Mouse (Mus musculus) lung, embryonic 14.5 days (tissue): Measurements from ENCODE around the gene Rab44. TPM values are rescaled to one million over a fixed set of nuclear protein-coding genes. Genes with fewer than 3 reads are reported as not detected.

Source experiments
- ATAC-seq: fragments of 200-750 bp; cut with Nextera tagmentation; 2 replicates; pipeline ENCODE4 v1.8.0; 2017; ENCODE audit warnings: mild to moderate bottlenecking, moderate TSS enrichment, moderate library complexity; ENCODE audit not compliant: insufficient read depth
- DNase-seq: peaks from one replicate; pipeline ENCODE4 v3.0.0-alpha.2; 2015
- H3K27ac ChIP-seq: fragments of 300-500 bp; sonication (generic); 2 replicates; pipeline ENCODE4 v1.5.1; 2014; ENCODE audit warnings: low read depth, mild to moderate bottlenecking, moderate library complexity
- H3K27me3 ChIP-seq: fragments of 300-500 bp; sonication (generic); 2 replicates; pipeline ENCODE4 v1.6.1; 2014; ENCODE audit warnings: low read length, control low read depth; ENCODE audit not compliant: insufficient read depth
- H3K36me3 ChIP-seq: fragments of 300-500 bp; sonication (generic); 2 replicates; pipeline ENCODE4 v1.6.1; 2014; ENCODE audit warnings: control low read depth; ENCODE audit not compliant: insufficient read depth
- H3K4me1 ChIP-seq: fragments of 300-500 bp; sonication (generic); 2 replicates; pipeline ENCODE4 v1.6.1; 2014; ENCODE audit warnings: antibody characterized with exemption, control low read depth; ENCODE audit not compliant: insufficient read depth
- H3K4me2 ChIP-seq: fragments of 300-500 bp; sonication (generic); 2 replicates; pipeline ENCODE4 v1.6.1; 2014; ENCODE audit warnings: mild to moderate bottlenecking
- H3K4me3 ChIP-seq: fragments of 300-500 bp; sonication (generic); 2 replicates; pipeline ENCODE4 v1.5.1; 2014; ENCODE audit warnings: low read depth, low read length
- H3K9ac ChIP-seq: fragments of 300-500 bp; sonication (generic); 2 replicates; pipeline ENCODE4 v1.6.1; 2014
- H3K9me3 ChIP-seq: fragments of 300-500 bp; sonication (generic); 2 replicates; pipeline ENCODE4 v1.6.1; 2016; ENCODE audit warnings: low read depth, low read length, control low read depth
- CTCF ChIP-seq: IDR thresholded peaks from 2 replicates; pipeline ENCODE4 v1.5.1; 2016; ENCODE audit warnings: antibody characterized with exemption, low read depth
- WGBS: fragments of 180-500 bp; shearing (Covaris S2); extraction: QIAGEN DNeasy Blood & Tissue Kit; methylation state at CpG from one replicate; pipeline ENCODE4 v1.1.7; 2014; 5-methylcytosine and 5-hydroxymethylcytosine counted together
- polyA plus RNA-seq: library from polyadenylated mRNA; unstranded; fragments of >200 nt; fragmentation: Nextera tagmentation; extraction: Ambion mirVana; gene quantifications from 2 replicates; pipeline ENCODE4 v1.2.1, GENCODE M21; 2014

The Rab44 gene
- polyA plus RNA-seq, 1 experiment from 2014 or later: 1.1 TPM

DNA sequence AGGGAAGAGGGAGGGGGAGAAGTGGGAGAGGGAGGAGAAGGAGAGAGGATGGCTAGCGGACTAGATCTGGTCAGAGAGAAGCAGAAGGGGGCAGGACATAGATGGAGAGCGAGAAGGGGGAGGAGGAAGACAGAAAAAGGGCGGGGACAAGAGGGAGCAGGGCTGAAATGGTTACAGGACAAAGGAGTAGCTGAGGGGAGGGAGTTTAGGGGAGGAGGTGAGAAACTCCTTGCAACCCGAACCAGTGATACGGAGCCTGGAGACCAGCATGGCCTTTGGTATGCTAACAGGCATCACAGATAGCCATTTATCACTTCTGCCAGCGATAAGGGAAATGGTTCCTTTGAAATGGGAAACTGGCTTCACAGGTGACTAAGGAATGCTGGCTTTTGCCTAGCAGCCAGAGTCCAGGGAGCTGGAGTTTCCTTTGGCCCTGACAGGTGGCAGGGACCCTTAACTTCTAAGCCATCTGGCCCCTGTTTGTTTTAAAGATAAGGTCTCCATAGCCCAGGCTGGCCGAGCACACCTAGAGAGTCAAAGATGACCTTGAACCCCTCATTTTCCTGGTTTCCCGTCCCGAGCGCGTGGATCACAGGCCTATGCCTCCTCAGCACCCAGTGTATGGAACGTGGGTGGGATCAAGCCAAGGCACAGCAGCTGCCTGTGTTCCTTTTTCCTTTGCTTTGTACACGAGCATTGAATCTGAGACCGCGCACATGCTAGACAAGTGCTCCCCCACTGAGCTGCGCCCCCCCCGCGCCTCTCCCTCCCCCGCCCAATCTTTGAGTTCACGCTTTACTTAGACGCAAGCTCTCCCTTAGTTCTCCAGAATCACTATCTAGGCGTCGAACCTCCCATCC, 33.0 kb upstream of the Rab44 start:
- Histone ChIP-seq H3K9ac (no peak overlapping the region), H3K4me3 (no peak overlapping the region), H3K4me1 (peaks cover 9% of the 10 kb centered on the region), H3K27ac (no peak overlapping the region), H3K36me3 (no peaks in the 10 kb centered on the region), H3K9me3 (no peaks in the 10 kb centered on the region), H3K4me2 (peak overlapping the region; percentile 41; the same call in 1 of the 2 replicates), H3K27me3 (peaks cover 11% of the 10 kb centered on the region)
- no peak for TF ChIP-seq CTCF
- 4% methylated on average over 21 of the region's 23 CpGs for WGBS
- ATAC-seq: peak; percentile 54; the same call in 1 of the 2 replicates
- DNase-seq: no peak

- whole genome bisulfite sequencing: 6% methylated on average over 21 of the region's 21 CpGs
- Histone ChIP-seq H3K4me3 (no peak overlapping the region), H3K4me1 (peaks cover 9% of the 10 kb centered on the region), H3K9me3 (no peaks in the 10 kb centered on the region), H3K9ac (no peak overlapping the region), H3K27me3 (peaks cover 11% of the 10 kb centered on the region), H3K27ac (no peak overlapping the region), H3K4me2 (peak overlapping the region; percentile 41), H3K36me3 (no peaks in the 10 kb centered on the region)
- no peak for ATAC-seq
- TF ChIP-seq CTCF: no peak
- peak; percentile 46 for DNase-seq
Observed at GRCm38 (mm10) chr17:29081618-29082381, 32.1 kb upstream of the Rab44 start.

- Histone ChIP-seq H3K9me3 (no peaks in the 10 kb centered on the region), H3K9ac (no peak overlapping the region), H3K27ac (no peak overlapping the region), H3K27me3 (peaks cover 11% of the 10 kb centered on the region), H3K4me3 (no peak overlapping the region), H3K36me3 (no peaks in the 10 kb centered on the region), H3K4me1 (peaks cover 4% of the 10 kb centered on the region), H3K4me2 (no peak overlapping the region)
- no peak for DNase-seq
- 89% methylated on average over 8 of the region's 8 CpGs for WGBS
- no peak for TF ChIP-seq CTCF
- no peak for ATAC-seq
Observed at GRCm38 (mm10) chr17:29083586-29083985, 30.4 kb upstream of the Rab44 start.

DNA sequence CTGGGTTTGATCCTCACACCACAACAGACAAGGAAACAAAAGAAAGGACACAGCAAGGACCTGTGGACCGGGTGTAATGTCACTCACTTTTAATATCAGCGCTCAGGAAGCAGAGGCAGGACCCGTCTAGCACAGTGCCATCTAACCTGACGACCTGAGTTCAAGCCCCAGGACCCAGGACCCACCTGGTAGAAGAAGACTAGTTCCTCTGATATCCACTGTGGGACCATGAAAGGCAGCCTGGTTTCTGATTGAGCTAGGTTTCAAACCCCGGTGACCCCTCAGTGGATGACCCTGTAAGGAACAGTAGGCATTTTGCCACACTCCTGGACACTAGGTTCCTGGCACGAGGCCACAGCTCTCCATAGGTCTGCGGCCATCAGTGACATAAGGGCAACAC, 29.3 kb upstream of the Rab44 start:
- DNase-seq: no peak
- Histone ChIP-seq H3K9ac (no peak overlapping the region), H3K27ac (no peak overlapping the region), H3K36me3 (no peaks in the 10 kb centered on the region), H3K4me3 (no peak overlapping the region), H3K9me3 (no peaks in the 10 kb centered on the region), H3K4me2 (no peak overlapping the region), H3K4me1 (no peaks in the 10 kb centered on the region), H3K27me3 (peaks cover 11% of the 10 kb centered on the region)
- WGBS: 81% methylated on average over 7 of the region's 7 CpGs
- no peak for ATAC-seq
- TF ChIP-seq CTCF: no peak

DNA sequence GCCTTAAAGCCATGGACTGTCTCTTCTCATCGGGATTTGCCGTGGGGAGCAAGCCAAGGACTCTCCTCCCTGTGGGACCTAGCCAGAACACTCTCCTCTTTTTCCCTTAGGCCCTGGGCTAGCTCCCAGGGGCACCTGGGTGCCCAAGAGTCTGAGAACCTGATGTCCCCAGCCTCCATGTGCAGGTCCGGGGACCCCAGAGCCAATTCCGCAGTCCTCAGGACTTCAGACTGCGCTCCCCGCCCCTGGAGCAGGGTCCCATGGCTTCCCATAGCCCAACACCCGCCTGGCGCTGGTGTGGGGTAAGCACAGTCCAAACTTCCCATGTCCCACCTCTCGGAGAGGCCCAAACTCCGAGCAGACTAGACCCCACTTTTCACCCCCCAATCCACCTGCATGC, 28.7 kb upstream of the Rab44 start:
- no peak for TF ChIP-seq CTCF
- DNase-seq (no peak), ATAC-seq (no peak)
- no peak overlapping the region for H3K9ac ChIP-seq
- H3K27ac ChIP-seq: no peak overlapping the region
- WGBS: 75% methylated on average over 10 of the region's 10 CpGs
- peaks cover 11% of the 10 kb centered on the region for H3K27me3 ChIP-seq
- no peaks in the 10 kb centered on the region for H3K9me3 ChIP-seq
- no peak overlapping the region for H3K4me2 ChIP-seq
- H3K4me1 ChIP-seq: no peaks in the 10 kb centered on the region
- H3K4me3 ChIP-seq: no peak overlapping the region
- no peaks in the 10 kb centered on the region for H3K36me3 ChIP-seq

DNA sequence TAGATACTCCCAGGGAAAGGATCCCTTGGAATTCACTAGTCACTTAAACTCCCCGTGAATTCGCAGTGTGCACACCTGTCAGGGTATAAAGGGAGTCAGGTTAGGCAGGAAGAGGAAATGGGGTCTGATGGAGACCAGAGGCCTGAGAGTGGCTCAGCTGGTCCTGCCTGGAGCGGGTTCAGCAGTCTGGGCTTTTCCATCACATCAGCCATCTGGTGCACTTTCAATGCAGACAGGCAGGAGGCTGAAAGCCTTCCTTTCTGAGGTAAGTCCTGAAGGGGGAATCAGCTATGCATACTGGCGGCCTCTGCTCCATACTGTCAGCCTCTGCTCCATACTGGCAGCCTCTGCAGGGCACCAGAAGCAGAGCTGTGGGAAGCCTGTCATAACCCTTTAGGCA, 27.0 kb upstream of the Rab44 start:
- WGBS: 68% methylated on average over 4 of the region's 4 CpGs
- no peaks in the 10 kb centered on the region for H3K4me1 ChIP-seq
- no peak overlapping the region for H3K27ac ChIP-seq
- H3K36me3 ChIP-seq: no peaks in the 10 kb centered on the region
- H3K9ac ChIP-seq: no peak overlapping the region
- H3K4me2 ChIP-seq: no peak overlapping the region
- no peak for TF ChIP-seq CTCF
- ATAC-seq: no peak
- H3K27me3 ChIP-seq: no peaks in the 10 kb centered on the region
- no peak overlapping the region for H3K4me3 ChIP-seq
- no peak for DNase-seq
- H3K9me3 ChIP-seq: no peaks in the 10 kb centered on the region

- no peaks in the 10 kb centered on the region for H3K36me3 ChIP-seq
- DNase-seq (no peak), ATAC-seq (no peak)
- no peak within 1 kb of the TSS for H3K4me3 ChIP-seq
- H3K4me2 ChIP-seq: 0 out of 2 replicates have a peak within 1 kb of the TSS, but pooled peaks have one; percentile 2
- no peak within 1 kb of the TSS for H3K27ac ChIP-seq
- peaks cover 12% of the 10 kb centered on the region for H3K27me3 ChIP-seq
- no peak within 1 kb of the TSS for H3K9ac ChIP-seq
- no peak for TF ChIP-seq CTCF
- H3K9me3 ChIP-seq: no peaks in the 10 kb centered on the region
- peaks cover 15% of the 10 kb centered on the region for H3K4me1 ChIP-seq
- 53% methylated on average over 3 of the region's 3 CpGs for WGBS
Observed at GRCm38 (mm10) chr17:29090776-29091175, 23.2 kb upstream of the Rab44 start, which contains the start of gene Cdkn1a. Gene Cdkn1a (plus strand): TSS chr17:29090976.
